Mouse (Mus musculus): ENCODE measurements around the gene Tmem120b.

Gene Tmem120b

GRCm38 (mm10) chr5:123129170-123129757 lies 61.0 kb downstream of the Tmem120b start:
- DNase-seq = peak in 1 of 2 experiments; percentile 39

- DNase-seq = peak in 1 of 2 experiments; percentile 25
These were observed 62.0 kb downstream of the Tmem120b start for GRCm38 (mm10) chr5:123130030-123130813.

GRCm38 (mm10) chr5:123130814-123131148 lies 62.6 kb downstream of the Tmem120b start:
- no peak for DNase-seq

GRCm38 (mm10) chr5:123132308-123133071 lies 64.3 kb downstream of the Tmem120b start, which contains the start of gene Rhof:
TSS of gene Rhof (minus strand) at chr5:123132692.
- DNase-seq = peak; percentile 89 to 90

- DNase-seq = peak; percentile 80 to 86
These were observed 65.0 kb downstream of the Tmem120b start for GRCm38 (mm10) chr5:123133083-123133783.

GRCm38 (mm10) chr5:123133784-123134143 lies 65.5 kb downstream of the Tmem120b start:
- DNase-seq = peak in 1 of 2 experiments; percentile 41

GRCm38 (mm10) chr5:123134186-123134874 lies 66.1 kb downstream of the Tmem120b start:
- DNase-seq = peak; percentile 76 to 88

- no peak for DNase-seq
These were observed 66.7 kb downstream of the Tmem120b start for GRCm38 (mm10) chr5:123134875-123135382.

GRCm38 (mm10) chr5:123135471-123136360 lies 67.5 kb downstream of the Tmem120b start:
- peak; percentile 95 to 98 for DNase-seq

GRCm38 (mm10) chr5:123136361-123137043 lies 68.3 kb downstream of the Tmem120b start:
- peak; percentile 97 for DNase-seq

- peak; percentile 93 to 96 for DNase-seq
These were observed 69.1 kb downstream of the Tmem120b start for GRCm38 (mm10) chr5:123137044-123137909.

GRCm38 (mm10) chr5:123137910-123138229 lies 69.7 kb downstream of the Tmem120b start:
- DNase-seq = no peak

- DNase-seq = peak; percentile 80 to 92
These were observed 70.2 kb downstream of the Tmem120b start for GRCm38 (mm10) chr5:123138230-123138911.

GRCm38 (mm10) chr5:123138953-123139721 lies 70.9 kb downstream of the Tmem120b start:
- DNase-seq = peak; percentile 89 to 93

GRCm38 (mm10) chr5:123139722-123140627 lies 71.8 kb downstream of the Tmem120b start:
- no peak for DNase-seq

GRCm38 (mm10) chr5:123140694-123141554 lies 72.7 kb downstream of the Tmem120b start:
- peak; percentile 95 to 96 for DNase-seq
